Mouse (Mus musculus) monocyte, adult 5-6 weeks (primary cell): Measurements from ENCODE around the gene Itga3. TPM values are rescaled to one million over a fixed set of nuclear protein-coding genes. Genes with fewer than 3 reads are reported as not detected.
A peak's percentile ranks its signal among the peaks of the same experiment; 100 is the strongest.

ENCODE experiments used
- ATAC-seq: fragments of 153-309, 156-312 bp; replicated peaks from 2 replicates; pipeline ENCODE4 v1.8.0; 2017; ENCODE audit warnings: mild to moderate bottlenecking; ENCODE audit not compliant: low TSS enrichment, insufficient number of reproducible peaks, severe bottlenecking, poor library complexity, low FRiP score
- total RNA-seq: library from RNA; stranded (forward); fragments of 200-1000, 200-491, 200-594 nt; gene quantifications from 3 replicates; pipeline ENCODE4 v1.2.3, GENCODE M21; 2017

Itga3 gene
- total RNA-seq, 1 experiment from 2014 or later, result 1.2 TPM

DNA sequence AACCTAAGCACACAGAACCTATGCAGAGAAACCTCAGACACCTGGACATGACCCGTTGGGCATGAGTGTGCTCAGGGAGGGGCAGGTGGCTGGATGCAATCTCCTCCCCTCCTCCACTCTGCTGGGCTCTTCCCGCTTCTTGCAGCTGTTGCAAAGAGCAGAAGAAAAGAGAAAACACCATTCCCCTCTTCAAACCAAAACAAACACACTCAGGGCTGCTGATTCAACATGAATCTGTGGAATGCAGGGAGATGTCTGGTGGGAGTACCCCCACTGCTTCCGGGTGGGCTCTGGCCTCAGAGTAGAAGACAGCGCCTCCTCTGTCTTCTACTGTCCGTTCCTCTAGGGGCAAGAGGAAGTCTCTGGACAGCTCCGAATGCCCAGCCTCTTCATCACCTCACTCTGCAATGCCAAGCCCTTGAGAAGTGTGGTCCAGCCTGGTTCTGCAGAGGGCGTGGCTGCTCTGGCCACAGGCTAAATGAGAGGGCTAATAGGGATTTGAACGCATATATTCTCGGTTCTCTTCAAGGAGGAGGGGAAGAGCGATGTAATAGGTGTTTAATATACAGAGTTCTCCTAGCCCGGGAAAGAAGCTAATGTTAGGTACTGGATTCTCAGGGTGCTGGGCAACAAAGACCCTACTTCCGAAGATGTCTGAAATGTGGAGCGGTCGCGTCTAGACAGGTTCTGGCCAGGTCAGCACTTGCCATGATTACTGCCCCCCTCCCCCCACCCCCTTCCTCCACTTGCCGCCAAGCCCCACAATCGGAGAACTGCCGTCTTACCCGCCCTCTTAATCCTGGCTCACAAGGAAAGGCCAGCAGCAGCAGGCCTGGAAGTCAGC is 1.2 kb downstream of the Itga3 start:
- ATAC-seq, result no peak

DNA sequence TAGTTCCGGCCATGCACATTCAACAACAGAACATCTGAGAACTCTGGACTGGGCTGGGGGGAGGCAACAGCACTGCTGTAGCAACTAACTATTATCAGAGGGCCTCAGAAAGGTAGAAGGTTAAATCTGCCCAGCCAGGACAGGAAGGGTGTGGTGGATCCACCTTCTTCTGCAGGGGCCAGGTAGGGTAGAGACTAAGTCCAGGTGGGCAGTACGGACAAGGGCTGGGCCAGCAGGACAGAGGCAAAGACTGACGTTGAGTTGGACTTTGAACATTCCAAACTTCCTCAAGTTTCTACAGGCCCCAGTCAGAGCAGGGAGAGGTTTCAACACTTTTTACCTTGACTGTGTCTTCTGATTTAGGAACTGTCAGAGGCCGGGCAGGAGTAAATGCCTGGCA is 1.9 kb downstream of the Itga3 start:
- ATAC-seq, result no peak

DNA sequence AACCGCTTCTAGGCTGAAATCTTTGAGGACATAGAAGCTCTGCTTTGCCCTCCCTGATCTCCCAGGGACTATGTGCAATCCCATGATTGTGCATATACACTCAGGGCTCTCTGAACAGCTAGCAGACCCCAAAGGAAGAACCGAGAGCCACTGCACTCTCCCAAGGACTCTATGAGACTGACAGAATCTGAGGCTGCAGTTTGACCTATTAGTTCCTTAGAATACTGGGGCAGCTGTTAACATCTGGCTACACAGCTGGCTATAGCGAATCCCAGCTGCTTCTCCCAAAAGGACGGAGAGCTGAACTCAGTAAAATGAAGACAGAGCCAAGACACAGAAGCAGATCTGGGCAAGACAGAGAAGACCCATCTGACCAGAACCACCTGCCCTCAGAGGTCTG is 2.8 kb downstream of the Itga3 start:
- ATAC-seq, result no peak

DNA sequence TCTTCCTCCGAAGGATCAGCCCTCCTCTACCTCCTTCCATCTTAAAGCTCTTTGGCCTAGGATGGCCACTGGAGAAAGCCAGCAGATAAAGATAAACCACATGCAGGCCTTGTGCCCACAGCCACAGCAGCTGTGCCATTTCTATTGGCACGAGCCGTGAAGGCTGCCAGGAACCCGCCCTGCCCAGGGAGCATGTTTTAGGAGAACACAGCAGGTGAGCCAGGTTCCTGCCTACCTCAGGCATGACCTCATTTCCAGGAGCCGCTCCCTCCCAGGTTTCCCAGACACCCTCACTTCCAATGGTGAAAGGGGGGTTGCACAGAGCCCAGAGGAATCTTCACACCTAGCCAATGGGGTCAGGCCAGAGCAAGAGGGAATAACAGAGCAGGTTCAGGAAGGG is 3.8 kb downstream of the Itga3 start:
- no peak for ATAC-seq

DNA sequence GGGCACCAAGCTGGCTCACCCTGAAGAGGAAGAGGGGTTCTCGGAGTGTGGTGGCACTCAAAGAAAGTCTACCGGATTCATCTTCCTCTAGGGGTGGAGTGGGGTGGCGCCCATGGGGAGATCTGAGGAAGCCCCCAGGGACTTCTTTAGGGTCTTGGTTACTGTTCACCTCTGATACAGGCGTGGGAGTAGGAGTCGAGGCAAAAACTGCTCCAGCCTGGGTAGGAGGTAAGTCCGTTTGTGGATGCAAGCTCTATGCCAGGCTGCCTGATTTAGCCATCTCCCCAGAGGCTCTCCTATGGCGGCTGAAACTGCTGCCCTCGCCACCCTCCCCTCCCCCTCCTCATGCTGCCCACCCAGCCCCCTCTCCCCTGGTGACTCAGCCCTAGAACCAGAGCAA is 4.5 kb downstream of the Itga3 start:
- no peak for ATAC-seq

DNA sequence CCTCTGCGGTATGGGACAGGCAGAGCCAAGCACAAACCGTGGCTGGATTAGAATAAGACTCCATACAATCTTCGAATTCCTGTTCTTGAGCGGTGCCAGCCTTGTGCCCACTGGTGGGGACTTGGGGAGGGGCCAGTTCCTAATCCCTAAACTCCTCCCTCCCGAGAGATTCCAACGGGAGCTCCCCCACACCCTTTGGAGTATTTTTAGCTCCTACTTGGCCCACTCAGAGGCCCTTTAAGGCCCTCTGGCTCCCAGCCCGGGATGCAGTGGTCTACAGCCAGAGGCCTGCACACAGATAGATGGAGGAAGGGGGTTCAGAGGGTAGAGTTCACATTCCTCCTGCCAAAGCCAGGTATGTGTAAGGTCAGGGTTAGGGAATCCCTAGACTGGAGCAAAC is 5.3 kb downstream of the Itga3 start:
- no peak for ATAC-seq

DNA sequence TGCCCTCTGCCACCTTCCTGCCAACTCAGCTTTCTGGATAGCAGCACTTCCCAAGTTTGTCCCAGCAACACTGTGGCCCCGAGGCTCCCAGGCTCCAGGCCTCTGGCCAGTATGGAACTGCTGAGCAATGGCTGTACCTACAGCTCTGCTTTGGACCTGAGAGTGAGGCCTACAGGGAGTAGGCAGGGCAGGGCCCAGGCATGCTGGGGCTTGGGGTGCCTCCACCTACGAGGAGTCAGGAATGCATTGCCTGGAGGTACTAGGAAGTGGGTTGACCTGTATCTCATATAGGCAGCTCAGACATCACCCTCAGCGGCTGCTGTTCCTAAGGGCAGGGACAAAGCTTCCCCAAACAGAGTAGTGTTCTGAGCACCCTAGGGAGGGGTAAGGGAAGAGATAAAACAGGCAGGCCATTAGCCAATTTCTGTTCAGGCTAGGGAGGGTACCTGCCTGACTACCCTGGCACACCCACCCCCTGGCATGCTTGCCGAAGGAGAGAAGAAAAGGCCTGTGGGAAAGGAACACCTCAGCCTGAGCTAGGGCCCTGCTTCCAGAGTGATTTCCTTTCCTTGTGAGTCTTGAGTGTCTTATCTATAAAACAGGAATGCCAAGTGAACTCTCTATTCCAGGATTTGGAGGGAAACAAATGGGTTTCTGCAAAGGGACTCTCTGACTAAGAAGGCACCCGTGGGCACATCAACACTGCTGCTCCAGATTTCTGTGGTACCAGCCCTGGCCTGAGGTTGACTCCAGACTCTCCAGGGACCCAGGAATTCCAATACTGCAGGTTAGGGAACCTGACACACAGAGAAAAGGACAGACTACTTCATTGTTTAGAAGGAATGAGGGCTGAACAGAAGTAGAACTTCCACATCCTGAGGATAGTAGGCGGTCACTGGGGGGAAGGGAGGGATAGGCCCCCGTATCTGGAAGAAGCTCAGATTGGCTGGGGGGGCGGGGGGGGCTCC is 6.2 kb downstream of the Itga3 start:
- ATAC-seq, result no peak

DNA sequence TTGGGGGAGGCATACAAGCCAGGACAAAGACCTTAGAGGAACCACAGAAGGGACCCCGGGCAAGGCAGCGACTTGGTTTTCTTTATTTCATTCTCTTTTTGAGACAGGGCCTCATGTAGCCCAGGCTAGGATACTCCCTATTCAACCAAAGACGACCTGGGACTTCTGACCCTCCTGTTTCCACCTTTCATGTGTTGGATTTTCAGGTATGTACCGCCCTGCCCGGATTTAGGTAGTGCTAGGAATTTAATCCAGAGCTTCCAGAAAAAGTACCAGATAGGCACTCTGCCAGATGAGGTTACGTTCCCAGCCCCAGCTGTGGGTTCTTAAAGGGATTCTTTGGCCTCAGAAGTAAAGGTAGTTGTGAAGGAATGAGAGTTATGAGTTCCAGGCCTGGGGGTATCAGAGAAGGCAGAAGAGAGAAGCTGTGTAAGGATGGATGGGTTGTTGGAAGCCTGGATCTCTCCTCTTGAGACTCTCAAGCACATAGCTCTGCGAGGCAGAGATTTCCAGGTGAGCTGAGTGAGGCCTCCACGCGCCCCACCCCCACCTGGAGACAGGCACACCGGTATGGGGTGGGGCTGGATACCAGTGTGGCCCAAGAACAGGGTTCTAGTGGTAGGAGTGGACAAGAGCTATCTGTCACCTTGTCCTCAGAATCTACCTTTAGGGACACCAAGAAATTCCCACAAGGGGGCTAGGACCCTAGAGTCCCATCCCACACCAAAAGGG is 7.2 kb downstream of the Itga3 start:
- ATAC-seq, result no peak

DNA sequence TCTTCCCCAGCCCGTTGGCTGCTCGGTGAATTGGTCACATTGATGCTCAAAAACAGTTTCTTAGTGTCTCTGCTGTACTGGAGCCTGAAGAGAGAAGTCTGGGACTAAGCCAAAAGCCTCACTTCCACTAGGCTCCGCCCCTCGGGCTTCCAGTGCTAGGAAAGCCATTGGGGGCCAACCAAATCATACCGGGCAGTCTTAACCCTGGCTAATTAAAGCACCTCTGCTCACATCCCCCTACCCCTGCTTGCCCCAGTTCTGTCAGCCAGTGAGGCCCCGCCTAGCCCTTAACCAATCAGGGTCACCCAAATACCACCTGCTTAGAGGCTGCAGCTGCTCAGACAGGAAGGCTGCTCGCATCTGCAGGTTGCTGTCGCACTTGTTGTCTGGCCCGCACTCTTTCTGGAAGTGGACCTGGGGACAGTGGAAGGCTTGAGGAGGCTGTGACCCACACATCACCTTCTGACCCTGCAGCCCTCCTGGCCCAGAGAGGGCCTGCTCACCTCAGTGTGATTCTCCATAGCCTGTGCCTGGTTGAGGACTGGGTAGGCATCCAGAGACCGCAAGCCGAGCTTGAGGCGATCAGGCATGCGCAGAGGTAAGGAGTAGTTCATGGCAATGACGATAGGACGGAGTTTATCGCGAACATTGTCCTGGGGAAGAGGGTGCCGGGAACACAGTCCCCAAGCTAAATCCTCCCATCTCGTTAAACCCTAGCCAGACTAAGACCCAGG is 19.7 kb downstream of the Itga3 start:
- no peak for ATAC-seq

DNA sequence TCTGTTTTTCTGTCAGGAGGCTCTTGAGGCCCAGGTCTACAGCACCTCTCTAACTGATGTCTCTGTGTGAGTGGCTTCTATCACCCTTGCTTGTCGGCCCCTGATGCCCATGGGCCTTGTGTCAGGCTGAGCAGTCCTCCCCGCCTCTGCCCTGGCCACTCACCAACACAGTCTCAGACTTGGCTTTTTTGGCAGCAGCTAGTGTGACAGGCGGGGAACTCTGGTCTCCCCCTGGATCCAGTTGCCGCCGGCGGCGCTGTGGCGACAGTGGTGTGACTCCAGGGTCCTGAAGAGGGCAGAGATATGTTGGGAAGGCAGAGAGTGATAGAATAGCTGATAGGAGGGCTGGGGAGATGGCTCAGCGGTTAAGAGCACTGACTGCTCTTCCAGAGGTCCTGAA is 23.5 kb downstream of the Itga3 start:
- ATAC-seq, result no peak

DNA sequence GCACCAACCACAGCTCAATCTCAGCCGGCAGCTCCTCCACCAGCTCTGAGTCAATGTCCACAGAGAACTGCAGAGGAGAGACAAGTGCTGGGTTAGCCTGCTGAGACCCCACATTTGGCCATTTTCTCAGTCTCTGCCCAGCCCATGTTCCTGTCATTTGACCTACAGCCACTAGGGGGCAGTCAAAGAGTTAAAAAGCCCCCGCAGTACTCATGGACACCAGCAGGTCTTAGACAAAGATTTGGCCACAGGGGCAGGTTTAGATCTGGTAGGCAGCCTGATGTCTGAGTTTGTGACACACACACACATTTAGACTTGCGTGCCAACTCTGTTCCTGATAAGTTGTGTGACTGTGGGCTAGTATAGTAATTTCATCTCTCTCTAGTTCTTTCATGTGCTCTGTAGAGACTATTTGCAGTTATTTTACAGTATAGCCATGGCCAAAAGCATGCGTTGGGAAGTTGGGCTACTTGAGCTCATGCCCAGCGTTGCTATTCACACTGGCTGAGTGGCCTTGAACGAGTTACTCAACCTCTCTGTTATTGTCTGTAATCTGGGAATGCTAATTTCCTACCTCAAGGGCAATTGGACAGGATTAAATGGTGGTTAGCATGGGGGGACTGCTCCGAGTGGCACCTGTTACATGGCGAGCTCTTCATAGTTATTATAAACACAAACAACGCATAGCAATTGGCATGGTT is 29.5 kb downstream of the Itga3 start:
- ATAC-seq, result peak; percentile 80

DNA sequence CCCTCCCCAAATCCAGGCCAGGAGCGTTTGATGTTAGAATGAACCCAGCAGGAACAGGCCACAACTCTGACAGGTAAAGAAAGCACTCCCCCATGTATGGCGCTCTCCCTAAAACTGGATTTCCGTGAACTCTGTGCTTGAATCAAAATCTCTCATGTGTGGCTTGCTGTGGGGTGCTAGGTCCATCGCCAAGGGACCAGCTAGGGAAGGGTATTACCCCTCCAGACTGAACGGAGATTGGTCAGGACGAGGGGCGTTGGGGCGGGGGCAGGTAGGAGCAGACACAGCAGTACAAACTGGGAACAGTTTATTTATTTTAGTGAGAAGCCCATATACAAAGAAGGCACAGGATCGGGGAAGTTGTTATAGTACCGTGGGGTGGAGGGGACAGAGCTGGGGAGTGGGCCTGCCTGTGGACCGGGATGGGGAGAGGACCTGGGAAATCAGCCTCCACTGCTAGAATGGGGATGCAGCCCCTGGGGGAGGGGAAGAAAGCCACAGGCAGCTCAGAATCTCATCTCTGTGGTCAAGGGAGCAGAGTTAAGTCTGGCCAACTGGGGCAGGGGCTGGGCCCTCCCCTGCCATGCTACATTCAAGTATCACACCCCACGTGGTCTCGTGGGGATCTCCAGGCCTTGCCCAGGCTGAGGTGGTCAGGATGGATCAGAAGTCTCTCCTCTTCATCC is 32.3 kb downstream of the Itga3 start:
- ATAC-seq, result no peak

DNA sequence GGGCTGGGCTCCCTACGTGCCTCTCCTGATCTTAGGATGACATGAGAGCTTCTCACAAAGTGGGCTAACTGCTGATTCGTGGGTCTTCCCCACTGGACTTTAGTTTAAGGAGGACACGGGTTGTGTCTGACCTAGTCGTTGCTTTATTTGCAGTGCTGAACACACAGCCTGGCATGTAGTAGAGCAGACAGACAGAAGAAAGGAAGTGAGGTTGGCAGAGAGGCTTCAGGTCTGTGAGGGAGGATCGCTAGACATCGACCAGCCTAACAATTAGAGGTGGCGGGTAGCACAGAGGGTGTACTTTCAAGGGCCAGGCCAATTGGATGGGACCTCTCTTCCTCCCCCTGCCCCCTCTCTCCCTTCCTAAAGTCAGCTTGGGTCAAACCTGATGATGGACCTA is 33.0 kb downstream of the Itga3 start:
- ATAC-seq, result no peak

DNA sequence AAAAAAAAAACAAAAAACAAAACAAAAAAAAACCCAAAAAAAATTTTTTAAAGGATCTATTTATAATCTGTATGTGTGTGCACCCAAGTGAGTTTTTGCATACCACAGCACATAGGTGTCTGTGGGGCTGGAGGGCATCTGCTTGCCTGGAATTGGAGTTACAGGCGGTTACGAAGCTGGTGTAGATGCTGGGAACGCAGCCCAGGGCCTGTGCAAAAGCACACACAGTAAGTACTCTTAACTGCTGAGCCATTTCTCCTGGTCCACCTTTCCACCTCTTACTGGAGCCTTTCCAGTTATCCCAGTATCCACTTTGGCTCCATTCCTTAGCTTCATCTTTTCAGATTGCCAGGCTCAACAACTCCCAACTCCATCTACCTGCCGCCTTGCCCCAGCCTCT is 33.5 kb downstream of the Itga3 start:
- ATAC-seq, result no peak

DNA sequence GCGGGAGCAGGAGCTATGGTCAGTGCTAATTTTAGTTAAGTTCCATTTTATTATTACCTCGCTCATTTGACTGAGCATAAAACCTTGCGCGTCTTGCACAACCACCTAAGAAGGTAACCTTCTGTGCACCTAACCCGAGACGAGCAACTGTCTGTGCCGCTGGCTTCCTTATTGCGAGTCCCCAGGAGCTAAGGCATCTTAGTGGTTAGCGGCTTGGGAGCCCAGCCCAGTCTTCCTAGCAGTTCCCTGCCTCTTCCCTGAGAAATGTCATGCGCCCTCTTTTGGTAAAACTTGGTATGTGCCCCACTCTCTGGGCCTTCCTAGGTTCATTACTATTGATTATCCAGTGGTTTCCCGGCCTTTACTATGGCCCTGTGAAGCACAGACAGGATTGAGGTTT is 34.5 kb downstream of the Itga3 start:
- peak; percentile 48; the same call in 1 of the 2 replicates for ATAC-seq

DNA sequence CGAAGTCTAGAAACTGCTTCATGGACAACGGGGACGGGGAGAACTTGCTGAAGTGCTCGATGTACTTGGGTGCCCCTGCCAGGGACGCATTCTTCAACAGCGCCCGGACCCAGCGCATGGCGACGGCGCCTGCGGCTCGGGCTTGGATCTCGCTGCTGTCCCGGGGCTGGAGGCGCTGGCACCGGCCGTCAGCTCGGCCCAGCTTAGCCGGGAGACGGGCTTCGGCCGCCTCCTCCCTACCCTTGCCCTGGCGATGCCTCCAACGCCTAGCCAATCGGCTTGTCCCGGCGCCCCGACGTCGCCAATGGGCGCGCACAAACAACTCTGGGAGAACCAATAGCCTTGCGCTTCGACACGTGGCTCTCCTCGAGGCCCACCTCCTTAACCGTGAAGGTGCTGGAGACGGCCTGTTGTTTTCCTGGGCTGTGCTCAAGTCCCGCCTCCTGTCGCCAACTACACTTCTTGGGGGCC is 35.4 kb downstream of the Itga3 start, which contains the start of gene Pdk2:
Gene Pdk2 (minus strand): TSS at position 216 of the 471 bp plus-strand sequence.
- peak; percentile 96 for ATAC-seq

DNA sequence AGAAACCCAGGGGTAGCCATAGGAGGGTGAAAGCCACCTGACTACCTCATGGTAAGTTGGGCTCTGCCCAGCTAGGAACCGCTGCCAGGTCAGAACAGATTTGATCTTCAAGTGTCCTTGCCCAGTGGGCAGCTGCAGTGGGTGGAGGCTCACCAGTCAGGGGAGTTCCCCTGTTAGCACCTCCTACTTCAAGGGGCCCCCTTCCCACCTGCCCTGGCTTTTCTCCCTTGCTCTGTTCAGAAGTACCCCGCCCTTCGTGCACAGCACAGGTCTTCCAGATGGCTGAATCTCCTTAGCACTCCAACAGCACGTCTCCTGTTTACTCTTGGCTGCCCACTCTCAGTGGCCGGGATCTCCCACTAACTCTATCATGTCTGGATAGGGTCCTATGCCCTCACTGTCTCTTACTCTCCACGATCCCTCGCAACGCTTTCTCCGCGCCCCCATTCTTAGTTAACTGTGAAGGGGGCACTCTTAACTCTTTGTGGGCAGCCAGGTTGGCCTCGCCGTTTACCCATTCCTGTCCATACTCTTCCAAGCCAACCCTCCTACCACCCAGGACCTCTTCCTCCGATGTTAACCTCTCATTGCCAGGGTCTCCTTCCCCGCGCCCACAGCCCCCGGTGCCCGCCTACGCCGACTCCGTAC is 36.0 kb downstream of the Itga3 start:
- ATAC-seq, result no peak
